Mouse (Mus musculus) myocyte (in vitro differentiated cells): ENCODE results near the gene Cfap299.

ENCODE experiments used
- E2F4 ChIP-seq: IDR thresholded peaks from one replicate; pipeline ENCODE4 v1.6.1; 2011; ENCODE audit warnings: mild to moderate bottlenecking, control low read depth, moderate library complexity; ENCODE audit not compliant: insufficient read depth
- MYOG ChIP-seq, 3 experiments: IDR thresholded peaks; one replicate each; pipeline ENCODE4 v1.6.1; 2011; ENCODE audit warnings: control low read depth in 2 of 3, low read depth in 2 of 3, mild to moderate bottlenecking in 2 of 3; ENCODE audit not compliant: insufficient read length in 2 of 3, control insufficient read depth in 1 of 3, insufficient read depth in 1 of 3
- POLR2A ChIP-seq: IDR thresholded peaks from one replicate; pipeline ENCODE4 v1.6.1; 2011; ENCODE audit warnings: low read depth, mild to moderate bottlenecking, control low read depth, moderate library complexity; ENCODE audit not compliant: insufficient read length
- TCF12 ChIP-seq: IDR thresholded peaks from one replicate; pipeline ENCODE4 v1.6.1; 2011; ENCODE audit warnings: mild to moderate bottlenecking, control low read depth; ENCODE audit not compliant: poor library complexity, insufficient read depth, severe bottlenecking
- USF1 ChIP-seq: IDR thresholded peaks from one replicate; pipeline ENCODE4 v1.6.1; 2011; ENCODE audit warnings: low read depth, mild to moderate bottlenecking, control low read depth, moderate library complexity

- TF ChIP-seq E2F4 (no peak), TCF12 (no peak), USF1 (no peak), MYOG (IDR thresholded peaks at IDR 0.05; ENCODE audit: control insufficient read depth in 1 of 3, insufficient read depth in 1 of 3, insufficient read length in 2 of 3, low read depth in 2 of 3) (no peak), POLR2A (no peak)
These were observed 23.4 kb upstream of the Cfap299 start for GRCm38 (mm10) chr5:98305673-98306072.
